Mouse (Mus musculus): ENCODE data around the gene Nfix. TPM values are rescaled to one million over a fixed set of nuclear protein-coding genes. Genes with fewer than 3 reads are reported as not detected.

Nfix gene
- total and polyA plus RNA-seq, 2 experiments from 2014 or later: 92.5 to 123 TPM

GRCm38 (mm10) chr8:84730541-84731370 lies 69.4 kb downstream of the Nfix start:
- Histone ChIP-seq H3K9me3 (ENCODE audit: low read length) (no peaks in the 10 kb centered on the region), H3K4me1 (ENCODE audit: insufficient read depth, low read length) (peaks cover 59% of the 10 kb centered on the region), H3K9ac (replicated peaks; ENCODE audit: low read length) (peak overlapping the region; percentile 34), H3K4me2 (ENCODE audit: low read depth, low read length) (no peak overlapping the region), H3K4me3 (ENCODE audit: low read length) (no peak overlapping the region), H3K27ac (peak overlapping the region; percentile 82), H3K27me3 (ENCODE audit: insufficient read depth, low read length) (no peaks in the 10 kb centered on the region), H3K36me3 (ENCODE audit: insufficient read depth, low read length) (no peaks in the 10 kb centered on the region; the same call in 1 of the 2 replicates)
- DNase-seq (ENCODE audit: low spot score) (no peak), ATAC-seq (no peak; the same call in 1 of the 2 replicates)
- TF ChIP-seq CTCF (IDR thresholded peaks at IDR 0.05; ENCODE audit: low read depth): no peak
- WGBS: 34% methylated on average over 9 of the region's 9 CpGs

DNA sequence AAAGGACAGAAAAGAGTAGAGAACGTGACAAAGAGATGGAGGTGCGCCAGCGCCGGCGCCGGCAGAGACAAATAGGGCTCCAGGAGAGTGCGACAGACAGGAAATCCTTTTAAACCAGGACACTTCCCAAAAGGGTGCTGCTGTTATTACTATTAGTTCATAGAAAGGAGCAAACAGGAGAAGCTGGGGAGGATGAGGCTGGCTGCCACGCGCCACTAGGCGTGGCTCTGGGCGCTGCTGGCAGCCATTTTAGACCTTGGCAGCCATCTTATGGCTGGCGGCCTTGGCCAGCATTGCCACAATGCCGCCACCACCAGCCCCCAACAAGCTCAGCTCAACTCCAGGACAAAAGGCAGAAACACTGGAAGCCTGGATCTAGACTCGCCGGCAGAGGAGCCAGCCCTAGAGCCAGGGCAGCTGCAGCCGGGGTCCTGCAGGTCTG lies 70.2 kb downstream of the Nfix start:
- H3K4me3 ChIP-seq (ENCODE audit: low read length): no peak overlapping the region
- peak overlapping the region; percentile 34; the same call in 1 of the 2 replicates for H3K9ac ChIP-seq (replicated peaks; ENCODE audit: low read length)
- peak; percentile 67 for DNase-seq (ENCODE audit: low spot score)
- no peaks in the 10 kb centered on the region; the same call in 1 of the 2 replicates for H3K36me3 ChIP-seq (ENCODE audit: insufficient read depth, low read length)
- no peaks in the 10 kb centered on the region for H3K9me3 ChIP-seq (ENCODE audit: low read length)
- H3K27me3 ChIP-seq (ENCODE audit: insufficient read depth, low read length): no peaks in the 10 kb centered on the region
- H3K27ac ChIP-seq: peak overlapping the region; percentile 82
- 67% methylated on average over 16 of the region's 16 CpGs for WGBS
- peak; percentile 11; the same call in 1 of the 2 replicates for ATAC-seq
- no peak overlapping the region for H3K4me2 ChIP-seq (ENCODE audit: low read depth, low read length)
- no peak for TF ChIP-seq CTCF (IDR thresholded peaks at IDR 0.05; ENCODE audit: low read depth)
- H3K4me1 ChIP-seq (ENCODE audit: insufficient read depth, low read length): peaks cover 56% of the 10 kb centered on the region

GRCm38 (mm10) chr8:84728474-84728873 lies 71.7 kb downstream of the Nfix start:
- no peaks in the 10 kb centered on the region for H3K27me3 ChIP-seq (ENCODE audit: insufficient read depth, low read length)
- no peak overlapping the region for H3K4me2 ChIP-seq (ENCODE audit: low read depth, low read length)
- no peak for TF ChIP-seq CTCF (IDR thresholded peaks at IDR 0.05; ENCODE audit: low read depth)
- no peak overlapping the region for H3K9ac ChIP-seq (replicated peaks; ENCODE audit: low read length)
- H3K4me3 ChIP-seq (ENCODE audit: low read length): no peak overlapping the region
- no peaks in the 10 kb centered on the region; the same call in 1 of the 2 replicates for H3K36me3 ChIP-seq (ENCODE audit: insufficient read depth, low read length)
- ATAC-seq (peak; percentile 77), DNase-seq (ENCODE audit: low spot score) (peak; percentile 74)
- 33% methylated on average over 3 of the region's 3 CpGs for WGBS
- peaks cover 64% of the 10 kb centered on the region for H3K4me1 ChIP-seq (ENCODE audit: insufficient read depth, low read length)
- no peaks in the 10 kb centered on the region for H3K9me3 ChIP-seq (ENCODE audit: low read length)
- H3K27ac ChIP-seq: peak overlapping the region; percentile 82

- DNase-seq (ENCODE audit: low spot score) (peak; percentile 52), ATAC-seq (no peak)
- no peaks in the 10 kb centered on the region for H3K9me3 ChIP-seq (ENCODE audit: low read length)
- WGBS: 21% methylated on average over 3 of the region's 3 CpGs
- no peak overlapping the region for H3K9ac ChIP-seq (replicated peaks; ENCODE audit: low read length)
- H3K36me3 ChIP-seq (ENCODE audit: insufficient read depth, low read length): peaks cover 9% of the 10 kb centered on the region; the same call in 1 of the 2 replicates
- no peak overlapping the region for H3K4me2 ChIP-seq (ENCODE audit: low read depth, low read length)
- peak overlapping the region; percentile 7; the same call in 1 of the 2 replicates for H3K27ac ChIP-seq
- TF ChIP-seq CTCF (IDR thresholded peaks at IDR 0.05; ENCODE audit: low read depth): peak; percentile 64
- H3K27me3 ChIP-seq (ENCODE audit: insufficient read depth, low read length): no peaks in the 10 kb centered on the region
- H3K4me3 ChIP-seq (ENCODE audit: low read length): no peak overlapping the region
- H3K4me1 ChIP-seq (ENCODE audit: insufficient read depth, low read length): peaks cover 45% of the 10 kb centered on the region
Observed at GRCm38 (mm10) chr8:84725941-84726259, 74.2 kb downstream of the Nfix start.

- no peak for ATAC-seq
- no peaks in the 10 kb centered on the region for H3K27me3 ChIP-seq (ENCODE audit: insufficient read depth, low read length)
- peaks cover 9% of the 10 kb centered on the region; the same call in 1 of the 2 replicates for H3K36me3 ChIP-seq (ENCODE audit: insufficient read depth, low read length)
- no peak overlapping the region for H3K4me3 ChIP-seq (ENCODE audit: low read length)
- no peaks in the 10 kb centered on the region for H3K9me3 ChIP-seq (ENCODE audit: low read length)
- H3K27ac ChIP-seq: peak overlapping the region; percentile 7
- H3K4me2 ChIP-seq (ENCODE audit: low read depth, low read length): no peak overlapping the region
- H3K9ac ChIP-seq (replicated peaks; ENCODE audit: low read length): no peak overlapping the region
- peaks cover 40% of the 10 kb centered on the region for H3K4me1 ChIP-seq (ENCODE audit: insufficient read depth, low read length)
- 57% methylated on average over 10 of the region's 10 CpGs for WGBS
- DNase-seq (ENCODE audit: low spot score): no peak
- no peak for TF ChIP-seq CTCF (IDR thresholded peaks at IDR 0.05; ENCODE audit: low read depth)
Observed at GRCm38 (mm10) chr8:84725246-84725940, 74.8 kb downstream of the Nfix start.

- peak overlapping the region; percentile 7; the same call in 1 of the 2 replicates for H3K27ac ChIP-seq
- H3K9me3 ChIP-seq (ENCODE audit: low read length): no peaks in the 10 kb centered on the region
- no peak overlapping the region for H3K9ac ChIP-seq (replicated peaks; ENCODE audit: low read length)
- ATAC-seq (no peak), DNase-seq (ENCODE audit: low spot score) (no peak)
- WGBS: 45% methylated on average over 7 of the region's 9 CpGs
- H3K4me1 ChIP-seq (ENCODE audit: insufficient read depth, low read length): peaks cover 33% of the 10 kb centered on the region
- no peak overlapping the region for H3K4me3 ChIP-seq (ENCODE audit: low read length)
- no peaks in the 10 kb centered on the region for H3K27me3 ChIP-seq (ENCODE audit: insufficient read depth, low read length)
- no peak for TF ChIP-seq CTCF (IDR thresholded peaks at IDR 0.05; ENCODE audit: low read depth)
- no peak overlapping the region for H3K4me2 ChIP-seq (ENCODE audit: low read depth, low read length)
- H3K36me3 ChIP-seq (ENCODE audit: insufficient read depth, low read length): peaks cover 9% of the 10 kb centered on the region; the same call in 1 of the 2 replicates
Observed at GRCm38 (mm10) chr8:84724683-84725082, 75.5 kb downstream of the Nfix start.

All from hindbrain, postnatal 0 days (tissue).